Mouse (Mus musculus): ENCODE data around the gene Hpse2. TPM values are rescaled to one million over a fixed set of nuclear protein-coding genes. Genes with fewer than 3 reads are reported as not detected.

Gene Hpse2
- polyA plus RNA-seq, 1 experiment = not detected

DNA sequence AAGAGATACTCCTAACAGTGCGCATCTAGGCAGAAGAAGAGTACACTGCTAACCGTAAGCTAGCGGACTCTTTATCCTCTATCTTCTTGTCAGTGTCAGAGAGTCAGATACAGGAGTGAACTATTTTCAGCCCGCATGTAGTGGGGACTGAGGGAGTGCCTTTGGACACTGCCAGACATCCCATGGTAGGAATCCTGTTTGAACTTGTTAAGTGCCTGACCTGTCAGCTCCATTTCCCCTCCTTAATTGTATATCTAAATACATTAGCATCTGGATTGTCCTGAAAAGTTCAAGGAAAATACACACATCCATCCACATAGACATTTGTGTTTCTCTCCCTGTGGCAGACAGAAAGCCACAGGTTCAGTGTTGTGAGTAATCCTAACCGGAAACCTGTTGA, 531.1 kb downstream of the Hpse2 start:
- no peaks in the 10 kb centered on the region for H3K27me3 ChIP-seq (ENCODE audit: control insufficient read depth)
- no peak overlapping the region for H3K4me3 ChIP-seq (replicated peaks)
- no peaks in the 10 kb centered on the region for H3K36me3 ChIP-seq (ENCODE audit: control insufficient read depth)
- no peaks in the 10 kb centered on the region for H3K4me1 ChIP-seq (ENCODE audit: control insufficient read depth)
- no peaks in the 10 kb centered on the region for H3K9me3 ChIP-seq (ENCODE audit: control insufficient read depth, low read length)
- no peak for TF ChIP-seq TAL1 (IDR thresholded peaks at IDR 0.05; ENCODE audit: low read length)
- TF ChIP-seq GATA1 (IDR thresholded peaks at IDR 0.05; ENCODE audit: low read length) = no peak

GRCm38 (mm10) chr19:42855649-42856048, 532.5 kb downstream of the Hpse2 start:
- no peaks in the 10 kb centered on the region for H3K9me3 ChIP-seq (ENCODE audit: control insufficient read depth, low read length)
- no peak for TF ChIP-seq TAL1 (IDR thresholded peaks at IDR 0.05; ENCODE audit: low read length)
- TF ChIP-seq GATA1 (IDR thresholded peaks at IDR 0.05; ENCODE audit: low read length) = no peak
- H3K27me3 ChIP-seq (ENCODE audit: control insufficient read depth) = no peaks in the 10 kb centered on the region
- H3K4me3 ChIP-seq (replicated peaks) = no peak overlapping the region
- no peaks in the 10 kb centered on the region for H3K36me3 ChIP-seq (ENCODE audit: control insufficient read depth)
- H3K4me1 ChIP-seq (ENCODE audit: control insufficient read depth) = no peaks in the 10 kb centered on the region

GRCm38 (mm10) chr19:42850444-42850843, 537.7 kb downstream of the Hpse2 start:
- H3K4me3 ChIP-seq (replicated peaks) = no peak overlapping the region
- H3K27me3 ChIP-seq (ENCODE audit: control insufficient read depth) = no peaks in the 10 kb centered on the region
- no peaks in the 10 kb centered on the region for H3K9me3 ChIP-seq (ENCODE audit: control insufficient read depth, low read length)
- no peaks in the 10 kb centered on the region for H3K4me1 ChIP-seq (ENCODE audit: control insufficient read depth)
- H3K36me3 ChIP-seq (ENCODE audit: control insufficient read depth) = no peaks in the 10 kb centered on the region
- TF ChIP-seq GATA1 (IDR thresholded peaks at IDR 0.05; ENCODE audit: low read length) (no peak), TAL1 (IDR thresholded peaks at IDR 0.05; ENCODE audit: low read length) (no peak)

DNA sequence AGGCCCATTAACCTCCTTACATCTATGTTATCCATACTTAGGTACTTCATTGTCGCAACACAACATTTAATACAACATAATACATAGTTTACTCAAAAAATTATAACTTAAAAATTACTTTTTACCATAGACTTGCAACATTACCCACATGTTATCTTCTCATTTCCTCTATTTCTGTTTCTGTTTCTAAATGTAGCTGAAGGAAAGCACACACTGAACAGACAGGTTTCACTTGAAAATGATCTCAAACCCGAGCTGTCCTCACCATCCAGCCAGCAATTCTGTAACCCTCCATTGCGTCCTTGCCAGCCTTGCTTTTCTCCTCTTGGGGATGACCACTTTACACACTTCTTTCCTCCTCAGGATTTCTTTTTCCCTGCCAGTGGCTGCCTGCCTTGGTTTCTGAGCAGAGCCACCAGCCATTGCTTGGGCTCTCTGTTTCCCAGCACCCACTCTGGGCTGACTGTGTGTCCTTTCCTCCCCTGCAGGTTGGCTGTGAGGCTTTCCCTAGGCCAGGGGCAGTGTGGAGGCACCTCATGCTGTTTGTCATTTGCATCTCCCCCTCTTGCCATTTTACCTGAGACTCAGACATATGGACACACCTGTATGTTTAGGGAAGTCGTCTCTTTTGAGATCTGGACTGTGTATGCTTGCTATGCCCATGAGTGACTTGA, 548.4 kb downstream of the Hpse2 start:
- no peaks in the 10 kb centered on the region for H3K4me1 ChIP-seq (ENCODE audit: control insufficient read depth)
- no peaks in the 10 kb centered on the region for H3K27me3 ChIP-seq (ENCODE audit: control insufficient read depth)
- H3K36me3 ChIP-seq (ENCODE audit: control insufficient read depth) = no peaks in the 10 kb centered on the region
- no peaks in the 10 kb centered on the region for H3K9me3 ChIP-seq (ENCODE audit: control insufficient read depth, low read length)
- no peak overlapping the region for H3K4me3 ChIP-seq (replicated peaks)
- TF ChIP-seq GATA1 (IDR thresholded peaks at IDR 0.05; ENCODE audit: low read length) (no peak), TAL1 (IDR thresholded peaks at IDR 0.05; ENCODE audit: low read length) (no peak)

DNA sequence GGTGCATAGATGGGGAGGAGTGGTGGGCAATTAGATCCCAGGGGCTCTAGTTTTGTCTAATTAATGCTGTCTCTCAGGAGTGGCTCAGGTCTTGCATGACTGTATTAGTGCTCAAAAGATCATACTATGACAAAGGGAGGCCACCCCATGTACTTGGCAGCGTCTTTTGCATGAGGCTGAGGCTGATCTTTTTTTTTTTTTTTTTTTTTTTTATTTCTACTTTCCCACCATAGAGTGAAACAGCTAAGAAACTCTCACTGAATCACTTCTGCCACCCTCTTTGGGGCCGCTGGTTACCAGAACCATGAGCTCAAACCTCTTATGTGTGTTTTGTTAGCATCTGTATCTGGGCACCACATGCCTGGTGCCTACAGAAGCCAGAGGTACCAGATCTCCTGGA, 549.0 kb downstream of the Hpse2 start:
- H3K4me3 ChIP-seq (replicated peaks) = no peak overlapping the region
- no peaks in the 10 kb centered on the region for H3K36me3 ChIP-seq (ENCODE audit: control insufficient read depth)

DNA sequence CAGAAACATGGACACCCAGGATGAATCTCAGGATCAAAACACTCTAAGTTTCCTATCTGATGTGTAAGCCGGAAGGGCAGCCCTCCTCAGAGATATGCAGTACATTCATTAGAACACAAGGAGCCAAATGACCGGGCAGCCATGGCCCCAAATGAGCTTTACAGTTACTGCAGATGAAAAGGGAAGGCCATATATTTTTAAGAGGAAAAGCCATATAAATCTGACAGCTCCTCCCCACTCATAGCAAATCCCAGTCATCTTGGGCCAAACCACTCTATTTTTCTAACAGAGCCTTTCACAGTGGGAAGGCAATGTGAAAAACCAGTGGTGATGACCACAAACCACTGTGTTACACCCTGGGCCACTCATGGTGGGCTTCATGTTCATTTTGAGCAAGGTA, 549.9 kb downstream of the Hpse2 start:
- H3K27me3 ChIP-seq (ENCODE audit: control insufficient read depth) = no peaks in the 10 kb centered on the region
- no peaks in the 10 kb centered on the region for H3K9me3 ChIP-seq (ENCODE audit: control insufficient read depth, low read length)
- H3K4me3 ChIP-seq (replicated peaks) = no peak overlapping the region
- H3K36me3 ChIP-seq (ENCODE audit: control insufficient read depth) = no peaks in the 10 kb centered on the region
- TF ChIP-seq TAL1 (IDR thresholded peaks at IDR 0.05; ENCODE audit: low read length) (no peak), GATA1 (IDR thresholded peaks at IDR 0.05; ENCODE audit: low read length) (no peak)
- no peaks in the 10 kb centered on the region for H3K4me1 ChIP-seq (ENCODE audit: control insufficient read depth)

More for the DNA sequence above, 549.0 kb downstream of the Hpse2 start:
- Histone ChIP-seq H3K4me1 (ENCODE audit: control insufficient read depth) (no peaks in the 10 kb centered on the region), H3K9me3 (ENCODE audit: control insufficient read depth, low read length) (no peaks in the 10 kb centered on the region), H3K27me3 (ENCODE audit: control insufficient read depth) (no peaks in the 10 kb centered on the region)
- TF ChIP-seq TAL1 (IDR thresholded peaks at IDR 0.05; ENCODE audit: low read length) (no peak), GATA1 (IDR thresholded peaks at IDR 0.05; ENCODE audit: low read length) (no peak)

- H3K4me3 ChIP-seq (replicated peaks) = no peak overlapping the region
- H3K27me3 ChIP-seq (ENCODE audit: control insufficient read depth) = no peaks in the 10 kb centered on the region
- H3K4me1 ChIP-seq (ENCODE audit: control insufficient read depth) = no peaks in the 10 kb centered on the region
- no peaks in the 10 kb centered on the region for H3K9me3 ChIP-seq (ENCODE audit: control insufficient read depth, low read length)
- H3K36me3 ChIP-seq (ENCODE audit: control insufficient read depth) = no peaks in the 10 kb centered on the region
- TF ChIP-seq TAL1 (IDR thresholded peaks at IDR 0.05; ENCODE audit: low read length) (no peak), GATA1 (IDR thresholded peaks at IDR 0.05; ENCODE audit: low read length) (no peak)
Observed at GRCm38 (mm10) chr19:42837591-42837990, 550.6 kb downstream of the Hpse2 start.

DNA sequence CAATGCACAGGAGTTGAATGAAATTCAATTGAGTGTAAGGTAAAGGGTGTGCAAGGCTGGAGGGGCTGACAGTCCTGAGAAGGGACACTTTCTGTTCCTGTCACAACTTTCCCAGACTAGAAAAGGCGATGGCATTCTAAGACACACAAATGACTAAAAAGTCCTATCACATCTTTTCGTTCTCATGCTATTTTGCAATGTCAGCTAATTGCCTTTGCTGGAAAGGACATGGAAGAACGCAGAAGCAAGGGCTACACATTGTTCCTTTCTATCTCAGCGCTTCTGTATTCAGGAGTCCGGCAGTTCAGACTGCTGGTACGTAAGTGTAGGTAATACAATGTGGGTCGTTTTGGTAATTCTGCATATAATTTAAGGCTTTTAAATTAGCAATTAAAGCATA, 555.0 kb downstream of the Hpse2 start:
- TF ChIP-seq TAL1 (IDR thresholded peaks at IDR 0.05; ENCODE audit: low read length) (no peak), GATA1 (IDR thresholded peaks at IDR 0.05; ENCODE audit: low read length) (no peak)
- no peaks in the 10 kb centered on the region for H3K4me1 ChIP-seq (ENCODE audit: control insufficient read depth)
- H3K36me3 ChIP-seq (ENCODE audit: control insufficient read depth) = no peaks in the 10 kb centered on the region
- no peaks in the 10 kb centered on the region for H3K9me3 ChIP-seq (ENCODE audit: control insufficient read depth, low read length)
- H3K4me3 ChIP-seq (replicated peaks) = no peak overlapping the region
- H3K27me3 ChIP-seq (ENCODE audit: control insufficient read depth) = no peaks in the 10 kb centered on the region

GRCm38 (mm10) chr19:42832251-42832650, 555.9 kb downstream of the Hpse2 start:
- Histone ChIP-seq H3K4me1 (ENCODE audit: control insufficient read depth) (no peaks in the 10 kb centered on the region), H3K36me3 (ENCODE audit: control insufficient read depth) (no peaks in the 10 kb centered on the region), H3K9me3 (ENCODE audit: control insufficient read depth, low read length) (no peaks in the 10 kb centered on the region), H3K27me3 (ENCODE audit: control insufficient read depth) (no peaks in the 10 kb centered on the region), H3K4me3 (replicated peaks) (no peak overlapping the region)
- no peak for TF ChIP-seq GATA1 (IDR thresholded peaks at IDR 0.05; ENCODE audit: low read length)
- no peak for TF ChIP-seq TAL1 (IDR thresholded peaks at IDR 0.05; ENCODE audit: low read length)

DNA sequence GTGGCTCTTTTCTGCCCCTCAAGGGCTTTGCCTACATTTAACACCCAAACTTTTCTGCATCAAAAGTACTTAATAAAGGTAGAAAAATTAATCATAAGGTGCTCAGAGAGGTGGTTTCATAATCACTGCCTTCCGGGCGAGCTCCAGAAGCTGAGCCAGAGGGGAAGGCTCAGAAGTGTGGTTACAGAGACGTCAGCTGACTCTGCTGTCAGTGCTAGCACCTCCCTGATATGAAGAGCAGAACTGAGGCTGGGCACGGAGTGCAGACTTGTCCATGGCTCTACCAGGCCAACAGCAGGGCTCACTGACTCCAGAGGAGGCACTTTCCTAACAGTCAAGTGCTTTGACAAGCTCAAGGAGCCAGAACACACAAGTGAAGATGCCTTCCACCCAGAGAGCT, 559.0 kb downstream of the Hpse2 start:
- TF ChIP-seq TAL1 (IDR thresholded peaks at IDR 0.05; ENCODE audit: low read length) (no peak), GATA1 (IDR thresholded peaks at IDR 0.05; ENCODE audit: low read length) (no peak)
- H3K27me3 ChIP-seq (ENCODE audit: control insufficient read depth) = no peaks in the 10 kb centered on the region
- no peaks in the 10 kb centered on the region for H3K9me3 ChIP-seq (ENCODE audit: control insufficient read depth, low read length)
- no peaks in the 10 kb centered on the region for H3K4me1 ChIP-seq (ENCODE audit: control insufficient read depth)
- no peaks in the 10 kb centered on the region for H3K36me3 ChIP-seq (ENCODE audit: control insufficient read depth)
- H3K4me3 ChIP-seq (replicated peaks) = no peak overlapping the region
